Mouse (Mus musculus): ENCODE measurements at regions not wholly inside any gene's neighbourhood (a gene's known extent, or its start where the extent isn't known, plus 50 kb on each side); places are given as distances from the start of the nearest gene placed in this dataset.

- no peak for DNase-seq (ENCODE audit: low spot score)
Measured at GRCm38 (mm10) chr12:50709000-50709788, 60.3 kb upstream of the Prkd1 start.

GRCm38 (mm10) chr12:50698613-50699442 lies 49.9 kb upstream of the Prkd1 start:
- DNase-seq (ENCODE audit: low spot score): no peak
